Mouse (Mus musculus) neural tube, embryonic 15.5 days (tissue): Measurements from ENCODE around the gene Scly. TPM values are rescaled to one million over a fixed set of nuclear protein-coding genes. Genes with fewer than 3 reads are reported as not detected.

Experiments used
- ATAC-seq: fragments of 200-750 bp; cut with Nextera tagmentation; 2 replicates; pipeline ENCODE4 v1.8.0; 2017; ENCODE audit warnings: mild to moderate bottlenecking, moderate TSS enrichment, moderate library complexity; ENCODE audit not compliant: low FRiP score
- H3K27ac ChIP-seq: fragments of 300-500 bp; sonication (generic); replicated peaks from 2 replicates; pipeline ENCODE4 v1.5.1; 2015; ENCODE audit warnings: mild to moderate bottlenecking, inconsistent platforms
- H3K27me3 ChIP-seq: fragments of 300-500 bp; sonication (generic); replicated peaks from 2 replicates; pipeline ENCODE4 v1.6.1; 2015; ENCODE audit warnings: inconsistent platforms
- H3K36me3 ChIP-seq: fragments of 300-500 bp; sonication (generic); 2 replicates; pipeline ENCODE4 v1.6.1; 2015; ENCODE audit warnings: inconsistent platforms
- H3K4me1 ChIP-seq: fragments of 300-500 bp; sonication (generic); 2 replicates; pipeline ENCODE4 v1.6.1; 2015; ENCODE audit warnings: inconsistent platforms
- H3K4me2 ChIP-seq: fragments of 300-500 bp; sonication (generic); 2 replicates; pipeline ENCODE4 v1.6.1; 2015; ENCODE audit warnings: inconsistent platforms, mild to moderate bottlenecking, moderate library complexity
- H3K4me3 ChIP-seq: fragments of 300-500 bp; sonication (generic); replicated peaks from 2 replicates; pipeline ENCODE4 v1.5.1; 2015; ENCODE audit warnings: mild to moderate bottlenecking, inconsistent platforms
- H3K9ac ChIP-seq: fragments of 300-500 bp; sonication (generic); replicated peaks from 2 replicates; pipeline ENCODE4 v1.6.1; 2015; ENCODE audit warnings: mild to moderate bottlenecking, inconsistent platforms
- H3K9me3 ChIP-seq: fragments of 300-500 bp; sonication (generic); replicated peaks from 2 replicates; pipeline ENCODE4 v1.6.1; 2016; ENCODE audit warnings: inconsistent platforms
- WGBS: fragments of 180-500 bp; shearing (Covaris S2); methylation state at CpG from one replicate; pipeline ENCODE4 v1.1.7; 2015; ENCODE audit warnings: mixed read lengths; 5-methylcytosine and 5-hydroxymethylcytosine counted together
- polyA plus RNA-seq: library from polyadenylated mRNA; unstranded; fragments of >200 nt; fragmentation: Nextera tagmentation; extraction: Ambion mirVana; gene quantifications from 2 replicates; pipeline ENCODE4 v1.2.1, GENCODE M21; 2015

Scly gene
- 16.3 and 16.6 TPM in 2 replicates for polyA plus RNA-seq

DNA sequence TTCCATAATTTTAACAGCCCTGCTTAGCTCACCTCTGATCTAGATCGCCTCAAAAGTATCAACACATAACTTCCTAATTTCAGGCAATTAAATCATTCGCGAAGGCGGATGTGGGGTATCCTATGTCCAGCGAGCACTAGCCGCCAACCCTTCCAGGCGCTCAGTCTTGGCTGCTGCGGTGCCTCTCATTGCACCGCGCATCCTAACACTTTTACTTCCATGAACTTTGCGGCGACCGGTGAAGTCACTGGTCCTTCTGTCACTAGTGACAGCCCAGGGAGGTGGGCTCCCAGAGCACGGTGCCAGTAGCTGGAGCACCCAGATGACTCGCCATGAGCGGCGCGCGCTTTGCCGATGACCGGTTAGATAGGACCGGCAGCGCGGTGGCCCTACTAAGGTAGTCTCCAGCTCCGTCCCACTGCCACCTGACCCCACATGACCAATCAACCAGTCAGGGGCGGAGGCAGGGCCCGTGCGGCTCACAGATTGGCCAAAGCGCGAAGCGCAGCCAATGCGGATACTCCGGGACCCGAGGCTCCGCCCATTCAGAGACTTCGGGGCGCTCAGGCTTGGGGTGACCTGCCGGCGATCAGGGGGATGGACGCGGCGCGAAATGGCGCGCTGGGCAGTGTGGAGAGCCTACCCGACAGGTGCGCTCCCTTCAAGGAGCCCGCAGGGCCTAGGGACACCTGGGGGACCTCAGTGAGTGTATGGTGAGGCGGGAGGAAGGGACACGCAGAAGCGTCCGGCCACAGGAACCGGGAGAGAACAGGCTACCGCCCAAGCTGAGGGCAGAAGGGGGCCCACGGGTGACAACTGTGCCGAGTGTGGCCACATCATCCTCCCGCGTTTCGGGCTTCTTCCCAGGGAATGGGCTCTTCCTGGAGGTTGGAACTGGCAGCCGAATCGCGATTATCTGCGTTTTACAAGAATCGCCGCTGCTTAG is at the start of gene Scly:
Gene Scly, plus strand, starts transcription at position 540 of the 946 bp plus-strand sequence.
- Histone ChIP-seq H3K36me3 (peaks cover 4% of the 10 kb centered on the region), H3K4me3 (peak within 1 kb of the TSS; percentile 74), H3K4me1 (peaks cover 8% of the 10 kb centered on the region), H3K27me3 (no peaks in the 10 kb centered on the region), H3K9me3 (no peaks in the 10 kb centered on the region), H3K9ac (peak within 1 kb of the TSS; percentile 75), H3K27ac (0 out of 2 replicates have a peak within 1 kb of the TSS, but pooled peaks have one; percentile 19), H3K4me2 (peak within 1 kb of the TSS; percentile 65)
- WGBS: under 1% methylated on average over 59 of the region's 65 CpGs
- peak; percentile 100 for ATAC-seq

DNA sequence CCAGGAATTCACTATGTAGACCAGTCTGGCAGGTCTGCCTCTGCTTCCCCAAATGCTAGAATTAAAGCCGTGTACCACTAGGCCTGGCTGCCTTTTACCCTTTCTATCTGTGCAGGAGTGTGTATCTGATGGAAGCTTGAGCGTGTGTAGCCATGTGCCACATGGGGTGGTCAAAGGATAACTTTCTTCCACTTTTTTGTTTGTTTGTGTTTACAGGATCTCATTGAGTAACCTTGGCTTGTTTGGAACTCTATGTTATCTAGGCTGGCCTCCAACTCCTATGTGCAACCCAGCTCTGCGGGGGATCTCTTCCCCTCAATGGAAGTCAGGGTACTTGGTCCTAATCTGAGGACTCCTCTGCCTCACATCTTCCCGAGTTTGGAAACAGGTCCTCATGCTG is 49.2 kb upstream of the Scly start:
- Histone ChIP-seq H3K4me1 (peaks cover 39% of the 10 kb centered on the region), H3K4me3 (0 out of 2 replicates have a peak overlapping the region, but pooled peaks have one; percentile 12), H3K27me3 (no peaks in the 10 kb centered on the region), H3K4me2 (peak overlapping the region; percentile 81), H3K27ac (no peak overlapping the region), H3K9ac (peak overlapping the region; percentile 14; the same call in 1 of the 2 replicates), H3K36me3 (no peaks in the 10 kb centered on the region), H3K9me3 (no peaks in the 10 kb centered on the region)
- WGBS: 54% methylated on average over 4 of the region's 4 CpGs
- ATAC-seq: no peak

DNA sequence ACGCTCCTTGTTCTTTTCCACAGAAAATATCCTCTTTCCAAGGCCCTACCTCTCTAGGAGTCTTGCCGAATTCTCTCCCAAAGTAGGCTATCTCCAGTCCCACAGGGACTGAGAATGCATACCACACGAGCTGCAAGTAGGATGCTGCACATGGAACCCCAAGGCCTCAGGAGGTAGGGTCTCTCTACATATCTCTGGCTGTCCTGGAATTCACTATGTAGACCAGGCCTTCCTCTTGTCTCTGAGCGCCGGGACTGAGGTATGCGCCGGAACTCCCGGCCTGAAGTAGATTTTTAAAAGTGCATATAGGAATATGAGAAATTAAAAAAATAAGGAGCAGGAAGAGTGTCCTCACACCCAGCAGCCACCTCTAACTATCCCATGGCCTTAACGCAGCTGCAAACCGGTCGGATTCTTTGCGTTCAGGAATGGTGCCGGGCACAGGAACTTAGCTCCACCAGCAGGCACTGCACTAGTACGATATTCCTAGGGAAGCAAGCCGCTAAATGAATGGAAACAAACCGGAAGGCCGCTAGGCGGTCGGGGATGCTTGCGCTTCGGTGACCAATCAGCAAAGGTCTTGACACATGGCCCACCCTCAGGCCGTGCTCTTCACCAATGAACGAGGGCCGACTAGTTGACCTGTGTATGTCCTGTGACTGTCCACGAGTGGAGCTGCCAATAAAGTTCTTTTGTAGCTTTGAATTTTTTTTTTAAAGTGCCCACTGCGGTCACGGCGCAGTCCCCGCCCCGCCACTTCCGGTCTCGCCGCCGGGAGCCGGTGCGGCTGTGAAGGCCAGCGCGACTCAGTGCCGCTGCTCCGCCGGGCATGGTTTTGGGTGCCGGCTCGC is 48.3 kb upstream of the Scly start, which contains the start of gene Ube2f:
Gene Ube2f, plus strand, starts transcription at position 741 of the 851 bp plus-strand sequence.
- no peaks in the 10 kb centered on the region for H3K36me3 ChIP-seq
- H3K4me2 ChIP-seq: peak within 1 kb of the TSS; percentile 81
- peak within 1 kb of the TSS; percentile 88 for H3K4me3 ChIP-seq
- no peaks in the 10 kb centered on the region for H3K9me3 ChIP-seq
- H3K9ac ChIP-seq: peak within 1 kb of the TSS; percentile 90
- peak; percentile 100 for ATAC-seq
- H3K27ac ChIP-seq: peak within 1 kb of the TSS; percentile 89
- under 1% methylated on average over 43 of the region's 43 CpGs for WGBS
- peaks cover 39% of the 10 kb centered on the region for H3K4me1 ChIP-seq
- no peaks in the 10 kb centered on the region for H3K27me3 ChIP-seq

DNA sequence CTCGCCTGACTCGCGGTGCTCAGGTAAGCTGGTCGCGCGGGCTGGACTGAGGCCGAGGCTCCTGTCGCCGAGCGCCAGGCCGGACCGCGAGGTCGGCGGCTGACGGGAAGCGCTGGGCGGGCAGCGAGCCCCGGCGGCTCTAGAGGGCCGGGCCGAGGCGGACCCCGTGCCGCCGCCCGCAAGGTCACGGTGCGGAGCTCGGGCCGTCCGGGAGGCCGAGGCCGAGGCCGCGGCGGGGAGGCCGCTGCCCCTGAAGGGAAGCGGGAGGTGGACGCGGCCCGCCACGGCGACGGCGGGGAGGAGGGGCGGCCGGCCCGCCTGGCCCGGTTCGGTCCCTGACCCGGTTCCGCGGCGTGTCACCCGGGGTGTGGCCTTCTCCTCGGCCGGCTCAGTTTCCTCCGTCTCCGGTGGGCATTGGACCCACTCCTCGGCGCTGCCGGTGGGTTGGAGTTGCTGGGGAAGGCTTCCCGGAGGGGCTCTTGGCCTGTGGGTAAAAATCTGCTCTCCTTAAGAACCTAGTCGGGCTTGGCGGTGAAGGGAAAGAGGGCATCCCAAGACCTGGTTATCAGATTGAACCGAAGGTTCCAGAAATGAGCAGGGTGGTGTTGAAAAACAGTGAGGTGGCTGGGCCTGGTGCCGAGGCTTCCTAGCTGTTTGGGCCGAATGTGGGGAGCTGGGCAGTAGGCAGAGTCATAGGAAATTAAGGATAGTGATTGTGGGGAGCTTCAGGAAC is 47.6 kb upstream of the Scly start:
- no peaks in the 10 kb centered on the region for H3K9me3 ChIP-seq
- H3K4me2 ChIP-seq: peak overlapping the region; percentile 81
- under 1% methylated on average over 59 of the region's 70 CpGs for WGBS
- peak overlapping the region; percentile 89 for H3K27ac ChIP-seq
- H3K27me3 ChIP-seq: no peaks in the 10 kb centered on the region
- peaks cover 39% of the 10 kb centered on the region for H3K4me1 ChIP-seq
- H3K4me3 ChIP-seq: peak overlapping the region; percentile 88
- ATAC-seq: peak; percentile 45
- no peaks in the 10 kb centered on the region for H3K36me3 ChIP-seq
- peak overlapping the region; percentile 90 for H3K9ac ChIP-seq

DNA sequence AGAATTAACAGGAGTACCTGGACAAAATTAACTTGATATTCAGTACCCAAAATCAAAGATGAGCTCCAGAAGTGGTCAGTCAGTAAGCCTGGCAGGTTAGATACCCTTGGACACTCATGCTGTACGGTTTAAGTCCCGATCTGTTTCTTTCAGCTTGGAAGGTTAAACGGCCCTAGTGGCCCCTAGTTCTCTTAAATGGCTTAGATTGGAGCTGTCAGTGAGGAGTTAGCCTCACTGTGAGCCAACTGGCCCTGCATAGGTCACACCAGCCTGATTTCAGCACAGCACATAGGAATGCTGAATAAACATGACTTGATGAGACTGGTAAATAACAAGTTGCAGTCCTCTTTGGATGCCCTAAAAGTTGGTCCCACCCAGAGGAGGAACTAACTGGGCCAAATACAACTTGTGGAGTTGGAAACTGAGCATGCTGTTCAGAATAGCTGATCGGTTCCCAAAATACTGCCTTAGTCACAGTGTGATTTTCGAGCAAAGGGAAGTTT is 46.9 kb upstream of the Scly start:
- peaks cover 39% of the 10 kb centered on the region for H3K4me1 ChIP-seq
- H3K27me3 ChIP-seq: no peaks in the 10 kb centered on the region
- no peaks in the 10 kb centered on the region for H3K36me3 ChIP-seq
- H3K4me2 ChIP-seq: peak overlapping the region; percentile 81
- H3K9me3 ChIP-seq: no peaks in the 10 kb centered on the region
- 54% methylated on average over 5 of the region's 5 CpGs for WGBS
- H3K4me3 ChIP-seq: peak overlapping the region; percentile 88
- ATAC-seq: no peak
- H3K9ac ChIP-seq: peak overlapping the region; percentile 90
- no peak overlapping the region for H3K27ac ChIP-seq

DNA sequence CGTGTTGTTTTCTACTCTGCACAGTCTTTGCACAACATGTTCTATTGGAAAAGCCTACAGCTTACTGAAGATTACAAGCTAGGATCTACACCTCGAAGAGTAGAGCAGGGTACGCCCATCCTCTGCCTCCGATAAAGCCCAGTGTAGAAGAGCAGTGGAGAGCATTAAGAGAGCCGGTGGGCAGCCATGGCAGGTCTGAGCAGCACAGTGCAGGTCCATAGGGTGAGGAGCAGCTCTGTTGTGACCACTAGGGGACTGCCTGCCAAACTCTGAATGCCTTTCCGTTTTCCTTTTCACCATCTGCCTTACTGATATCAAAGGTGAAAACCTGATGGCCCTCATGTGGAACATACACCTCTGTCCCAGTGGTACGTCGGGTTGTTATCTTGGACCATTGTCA is 46.2 kb upstream of the Scly start:
- H3K36me3 ChIP-seq: peaks cover 2% of the 10 kb centered on the region; the same call in 1 of the 2 replicates
- no peaks in the 10 kb centered on the region for H3K27me3 ChIP-seq
- no peak overlapping the region; the same call in 1 of the 2 replicates for H3K9ac ChIP-seq
- H3K4me1 ChIP-seq: peaks cover 39% of the 10 kb centered on the region
- no peaks in the 10 kb centered on the region for H3K9me3 ChIP-seq
- ATAC-seq: no peak
- no peak overlapping the region for H3K4me3 ChIP-seq
- H3K4me2 ChIP-seq: peak overlapping the region; percentile 81
- whole genome bisulfite sequencing: 68% methylated on average over 8 of the region's 8 CpGs
- H3K27ac ChIP-seq: no peak overlapping the region

DNA sequence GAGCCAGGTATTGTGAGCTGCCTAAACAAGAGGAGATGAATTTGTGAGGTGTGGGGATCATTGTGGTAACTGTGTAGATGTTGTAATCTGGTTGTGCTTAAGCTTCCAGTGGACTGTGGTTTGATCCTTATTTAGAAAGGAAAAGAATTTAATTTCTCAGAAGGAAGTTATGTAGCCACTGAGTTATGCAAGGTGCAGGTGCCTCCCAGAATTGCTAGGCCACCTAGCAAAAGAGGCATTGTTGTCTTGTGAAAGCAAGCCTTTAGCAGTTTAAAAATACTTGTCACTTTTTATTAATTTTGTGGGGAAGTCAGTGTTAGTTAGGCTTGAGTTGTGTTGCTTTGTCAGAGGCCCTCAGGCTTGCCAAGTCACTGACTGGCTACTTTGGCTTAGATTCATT is 40.2 kb upstream of the Scly start:
- Histone ChIP-seq H3K9me3 (no peaks in the 10 kb centered on the region), H3K9ac (no peak overlapping the region), H3K4me2 (no peak overlapping the region), H3K27ac (no peak overlapping the region), H3K36me3 (peaks cover 3% of the 10 kb centered on the region; the same call in 1 of the 2 replicates), H3K4me1 (peaks cover 6% of the 10 kb centered on the region; the same call in 1 of the 2 replicates), H3K4me3 (no peak overlapping the region), H3K27me3 (no peaks in the 10 kb centered on the region)
- no peak for ATAC-seq

DNA sequence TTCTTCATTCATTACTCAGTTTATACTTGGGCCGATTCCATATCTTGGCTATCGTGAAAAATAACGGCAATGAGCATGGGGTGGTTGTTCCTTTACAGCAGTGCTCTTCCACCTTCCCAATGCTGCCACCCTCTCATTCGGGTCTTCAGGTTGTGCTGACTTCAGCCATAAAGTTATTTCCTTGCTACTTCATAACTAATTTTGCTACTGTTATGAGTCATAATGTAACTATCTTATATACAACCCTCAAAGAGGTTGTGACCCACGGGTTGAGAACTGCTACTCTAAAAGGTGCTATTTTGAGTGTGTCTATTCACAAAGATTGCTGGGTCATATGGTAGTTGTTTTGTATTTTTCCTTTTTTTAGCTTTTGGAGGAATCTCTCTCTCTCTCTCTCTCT is 38.3 kb upstream of the Scly start:
- Histone ChIP-seq H3K9ac (no peak overlapping the region), H3K4me3 (no peak overlapping the region), H3K36me3 (peaks cover 6% of the 10 kb centered on the region; the same call in 1 of the 2 replicates), H3K4me2 (no peak overlapping the region), H3K27me3 (no peaks in the 10 kb centered on the region), H3K9me3 (no peaks in the 10 kb centered on the region), H3K4me1 (no peaks in the 10 kb centered on the region), H3K27ac (no peak overlapping the region)
- 91% methylated on average over 5 of the region's 5 CpGs for WGBS
- no peak for ATAC-seq

DNA sequence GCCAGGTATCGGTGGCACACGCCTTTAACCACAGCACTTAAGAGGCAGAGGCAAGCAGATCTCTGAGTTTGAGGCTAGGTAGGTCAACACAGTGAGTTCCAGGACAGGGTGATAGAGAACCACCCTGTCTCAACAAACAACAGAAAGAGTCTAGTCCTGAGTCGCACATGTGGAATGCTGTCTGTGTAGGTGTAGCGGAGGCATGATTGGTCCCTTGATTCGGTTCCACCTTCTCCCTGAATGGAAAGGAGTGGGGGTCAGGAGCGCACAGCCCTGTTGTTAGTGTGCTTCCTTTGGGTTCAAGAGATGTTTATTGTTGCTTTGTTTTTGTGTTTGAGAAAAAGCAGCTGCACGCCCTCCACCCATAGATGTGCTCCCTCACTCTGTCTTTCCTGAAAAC is 35.6 kb upstream of the Scly start:
- Histone ChIP-seq H3K4me1 (no peaks in the 10 kb centered on the region), H3K27me3 (no peaks in the 10 kb centered on the region), H3K9me3 (no peaks in the 10 kb centered on the region), H3K9ac (no peak overlapping the region), H3K27ac (no peak overlapping the region), H3K4me2 (no peak overlapping the region), H3K4me3 (no peak overlapping the region), H3K36me3 (peaks cover 26% of the 10 kb centered on the region)
- no peak for ATAC-seq
- WGBS: 87% methylated on average over 7 of the region's 7 CpGs

DNA sequence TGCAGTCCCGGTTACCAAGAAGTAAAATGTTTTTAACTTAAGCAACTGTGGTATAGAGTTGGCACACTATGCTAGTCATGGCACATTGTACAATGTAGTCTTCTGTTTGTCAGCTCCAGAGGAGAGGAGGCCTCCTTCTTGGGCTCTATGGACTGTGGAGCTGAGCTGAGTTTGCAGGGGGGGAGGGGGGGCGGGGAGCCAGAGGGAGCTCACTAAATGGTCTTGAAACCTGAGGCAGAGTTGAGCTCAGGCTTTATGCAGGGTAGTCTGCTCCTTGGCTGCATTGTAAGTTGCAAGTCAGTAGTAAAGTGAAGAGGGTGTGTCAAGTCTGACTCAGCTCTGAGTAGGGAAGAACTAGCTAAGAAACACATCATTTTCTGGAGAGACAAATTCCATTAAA is 25.9 kb upstream of the Scly start:
- Histone ChIP-seq H3K27me3 (no peaks in the 10 kb centered on the region), H3K4me1 (no peaks in the 10 kb centered on the region), H3K27ac (no peak overlapping the region), H3K4me3 (no peak overlapping the region), H3K9ac (no peak overlapping the region), H3K4me2 (no peak overlapping the region), H3K36me3 (peaks cover 21% of the 10 kb centered on the region), H3K9me3 (no peaks in the 10 kb centered on the region)
- ATAC-seq: no peak
- 74% methylated on average over 2 of the region's 2 CpGs for WGBS

DNA sequence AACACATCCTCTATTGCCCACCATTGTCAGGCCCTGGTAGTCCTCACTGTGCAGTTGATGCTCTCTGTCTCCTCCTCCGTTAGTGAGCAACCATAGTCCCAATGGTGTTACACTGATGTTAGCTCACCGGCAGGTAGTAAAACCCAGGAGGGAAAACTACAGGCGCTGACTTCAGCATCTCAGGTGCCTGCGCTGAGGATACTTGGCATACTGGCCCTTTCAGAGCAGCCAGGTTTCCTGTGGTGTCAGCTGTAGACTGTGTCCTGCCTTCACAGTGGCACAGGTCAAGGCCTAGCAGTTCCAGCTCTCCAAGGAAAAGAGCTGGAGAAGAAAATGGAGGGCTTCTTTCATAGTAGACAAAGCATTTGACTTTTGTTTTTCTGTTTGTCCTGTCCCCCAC is 21.6 kb upstream of the Scly start:
- Histone ChIP-seq H3K4me3 (no peak overlapping the region), H3K4me1 (no peaks in the 10 kb centered on the region), H3K9ac (no peak overlapping the region), H3K9me3 (no peaks in the 10 kb centered on the region), H3K27me3 (no peaks in the 10 kb centered on the region), H3K36me3 (peaks cover 55% of the 10 kb centered on the region), H3K27ac (no peak overlapping the region), H3K4me2 (no peak overlapping the region)
- WGBS: 96% methylated on average over 4 of the region's 4 CpGs
- ATAC-seq: no peak
